26 mouse cellular contexts compared by ENCODE assay signal in genomic region chr13:55840223-55840622, GRCm38 (mm10). TPM values are rescaled to one million over a fixed set of nuclear protein-coding genes. Genes with fewer than 3 reads are reported as not detected.
DNase-seq lines count a peak whose midpoint lies in the region; ATAC-seq lines count a peak whose summit lies in the region.
"Had no signal": no experiment of that assay in that cellular context is flagged by ENCODE, and none has a peak within 500 bp of the region (broad histone marks: within the 10 kb centered on the region; RNA-seq: fewer than 3 reads in every experiment).

No protein-coding gene starts in this region.

- no peak overlapping the region for H3K4me2 ChIP-seq in midbrain, embryonic 11.5 days
- H3K4me2 ChIP-seq in embryonic facial prominence, embryonic 13.5 days, result no peak overlapping the region
- no peak overlapping the region for H3K4me2 ChIP-seq in stomach, embryonic 14.5 days (replicated peaks; ENCODE audit: low read depth, low read length)
- H3K4me2 ChIP-seq: heart, embryonic 12.5 days; limb, embryonic 13.5 days; liver, embryonic 13.5 days; lung, embryonic 14.5 days had no signal

- no peak overlapping the region for H3K9ac ChIP-seq in midbrain, embryonic 11.5 days (ENCODE audit: low read length)
- H3K9ac ChIP-seq in embryonic facial prominence, embryonic 13.5 days, result peak overlapping the region; percentile 4; the same call in 1 of the 2 replicates
- no peak overlapping the region for H3K9ac ChIP-seq in stomach, embryonic 14.5 days (replicated peaks; ENCODE audit: low read depth, low read length)
- H3K9ac ChIP-seq: heart, embryonic 12.5 days; limb, embryonic 13.5 days; liver, embryonic 13.5 days; lung, embryonic 14.5 days had no signal

- DNase-seq in embryo, embryonic 10.5 days (ENCODE audit: low spot score), result peak; percentile 42
- no peak for DNase-seq in embryo, embryonic 9.5 days (ENCODE audit: extremely low spot score)
- DNase-seq in midbrain, embryonic 11.5 days (ENCODE audit: low spot score, missing footprints), result peak; percentile 88
- DNase-seq in midbrain, embryonic 10.5 days (ENCODE audit: low spot score), result no peak
- DNase-seq in layer of hippocampus, postnatal 14 days (ENCODE audit: low spot score in 2 of 2), result no peak
- no peak for DNase-seq in layer of hippocampus, postnatal 25 days (ENCODE audit: extremely low spot score in 1 of 2, low spot score in 1 of 2)
- DNase-seq: adrenal gland, postnatal 10 days; cerebellum, adult 9-11 months; heart, postnatal 14 days; kidney, adult 2 months; kidney, postnatal 14 days; liver, embryonic 13.5 days; lung, embryonic 14.5 days; lung, postnatal 4 days; thymus, adult 18-20 months; thymus, postnatal 4 days had no signal

- no peak overlapping the region for H3K27ac ChIP-seq in midbrain, embryonic 11.5 days (ENCODE audit: low read depth, low read length)
- no peak overlapping the region for H3K27ac ChIP-seq in midbrain, embryonic 10.5 days (replicated peaks)
- no peak overlapping the region for H3K27ac ChIP-seq in embryonic facial prominence, embryonic 13.5 days
- peak overlapping the region; percentile 48; the same call in 1 of the 2 replicates for H3K27ac ChIP-seq in stomach, embryonic 14.5 days (ENCODE audit: low read length)
- H3K27ac ChIP-seq: limb, embryonic 13.5 days; liver, embryonic 13.5 days had no signal

- ATAC-seq in midbrain, embryonic 11.5 days (ENCODE audit: low FRiP score), result no peak
- ATAC-seq in embryonic facial prominence, embryonic 13.5 days (ENCODE audit: insufficient number of reproducible peaks, insufficient read depth, low FRiP score, low TSS enrichment, low read depth), result no peak
- no peak for ATAC-seq in stomach, embryonic 14.5 days (ENCODE audit: insufficient number of reproducible peaks, insufficient read depth, low FRiP score, low read depth)
- ATAC-seq: activated CD4-positive, CD25-positive, alpha-beta regulatory T cell, adult 4 months had no signal

- H3K4me3 ChIP-seq in midbrain, embryonic 11.5 days (ENCODE audit: low read depth, low read length), result no peak overlapping the region
- no peak overlapping the region for H3K4me3 ChIP-seq in midbrain, embryonic 10.5 days
- H3K4me3 ChIP-seq in embryonic facial prominence, embryonic 13.5 days, result no peak overlapping the region
- no peak overlapping the region for H3K4me3 ChIP-seq in stomach, embryonic 14.5 days (ENCODE audit: low read depth, low read length)
- H3K4me3 ChIP-seq: heart, embryonic 12.5 days; limb, embryonic 13.5 days; liver, embryonic 13.5 days had no signal

- H3K36me3 ChIP-seq in midbrain, embryonic 11.5 days (ENCODE audit: control insufficient read depth, insufficient read depth, low read length), result no peaks in the 10 kb centered on the region
- H3K36me3 ChIP-seq in midbrain, embryonic 10.5 days, result no peaks in the 10 kb centered on the region
- no peaks in the 10 kb centered on the region for H3K36me3 ChIP-seq in embryonic facial prominence, embryonic 13.5 days
- H3K36me3 ChIP-seq in stomach, embryonic 14.5 days (ENCODE audit: control insufficient read depth, insufficient read depth, low read length), result no peaks in the 10 kb centered on the region
- H3K36me3 ChIP-seq: heart, embryonic 12.5 days; limb, embryonic 13.5 days; liver, embryonic 13.5 days had no signal

- H3K9me3 ChIP-seq in midbrain, embryonic 11.5 days (ENCODE audit: control insufficient read depth, low read length), result peaks cover 5% of the 10 kb centered on the region; the same call in 1 of the 2 replicates
- no peaks in the 10 kb centered on the region; the same call in 1 of the 2 replicates for H3K9me3 ChIP-seq in midbrain, embryonic 10.5 days (replicated peaks)
- H3K9me3 ChIP-seq in embryonic facial prominence, embryonic 13.5 days, result peaks cover 4% of the 10 kb centered on the region; the same call in 1 of the 2 replicates
- H3K9me3 ChIP-seq in stomach, embryonic 14.5 days (ENCODE audit: control insufficient read depth, low read depth, low read length), result no peaks in the 10 kb centered on the region; the same call in 1 of the 2 replicates

- peaks cover 61% of the 10 kb centered on the region for H3K27me3 ChIP-seq in midbrain, embryonic 11.5 days (ENCODE audit: control insufficient read depth, insufficient read depth, low read length)
- peaks cover 89% of the 10 kb centered on the region for H3K27me3 ChIP-seq in midbrain, embryonic 10.5 days (ENCODE audit: low read depth, poor library complexity, severe bottlenecking)
- H3K27me3 ChIP-seq in embryonic facial prominence, embryonic 13.5 days, result peaks cover 78% of the 10 kb centered on the region
- 0 out of 2 replicates have a peak, but pooled peaks cover 8% of the 10 kb centered on the region for H3K27me3 ChIP-seq in stomach, embryonic 14.5 days (ENCODE audit: control insufficient read depth, insufficient read depth, low read length)

- peaks cover 19% of the 10 kb centered on the region for H3K4me1 ChIP-seq in midbrain, embryonic 11.5 days (ENCODE audit: control insufficient read depth, insufficient read depth, low read length)
- peaks cover 35% of the 10 kb centered on the region for H3K4me1 ChIP-seq in midbrain, embryonic 10.5 days
- peaks cover 36% of the 10 kb centered on the region for H3K4me1 ChIP-seq in embryonic facial prominence, embryonic 13.5 days
- peaks cover 9% of the 10 kb centered on the region; the same call in 1 of the 2 replicates for H3K4me1 ChIP-seq in stomach, embryonic 14.5 days (ENCODE audit: control insufficient read depth, insufficient read depth, low read length)
- H3K4me1 ChIP-seq: liver, embryonic 13.5 days had no signal

- WGBS in midbrain, embryonic 11.5 days, result 31% methylated on average over 14 of the region's 14 CpGs
- 35% methylated on average over 14 of the region's 14 CpGs for WGBS in midbrain, embryonic 10.5 days
- WGBS in embryonic facial prominence, embryonic 13.5 days, result 26% methylated on average over 14 of the region's 14 CpGs
- WGBS in stomach, embryonic 14.5 days, result 49% methylated on average over 14 of the region's 14 CpGs

RNA-seq across cellular contexts. Expression of gene Pitx1, which starts 4.2 kb away (rescaled TPM):
- polyA plus RNA-seq in midbrain, embryonic 11.5 days (2014; fragmentation: Nextera tagmentation; extraction: Ambion mirVana), result 0.25 and 0.88 TPM in 2 replicates
- polyA plus RNA-seq in midbrain, embryonic 10.5 days (2016; fragmentation: Nextera tagmentation; extraction: Ambion mirVana), result 0.42 TPM in 1 of 2 replicates, not detected in the other
- polyA plus RNA-seq in embryonic facial prominence, embryonic 13.5 days (2015; fragmentation: Nextera tagmentation; extraction: Ambion mirVana), result 27.7 and 62.7 TPM in 2 replicates
- 262 and 263 TPM in 2 replicates for polyA plus RNA-seq in stomach, embryonic 14.5 days (2014; fragmentation: Nextera tagmentation; extraction: Ambion mirVana)
- total RNA-seq in layer of hippocampus, postnatal 14 days (2021), result not detected
- not detected for total RNA-seq in layer of hippocampus, postnatal 25 days (2021)
- total RNA-seq: adrenal gland, postnatal 10 days; heart, postnatal 14 days; layer of hippocampus, adult 8-10 months; left cerebral cortex, adult 8-10 months had no signal
- polyA plus RNA-seq: activated CD4-positive, CD25-positive, alpha-beta regulatory T cell, adult 4 months; gonadal fat pad, adult 2 months had no signal

RNA-seq across cellular contexts. Expression of gene Catsper3, which starts 55.9 kb away (rescaled TPM):
- not detected in 2 replicates for polyA plus RNA-seq in midbrain, embryonic 11.5 days (2014; fragmentation: Nextera tagmentation; extraction: Ambion mirVana)
- polyA plus RNA-seq in midbrain, embryonic 10.5 days (2016; fragmentation: Nextera tagmentation; extraction: Ambion mirVana), result not detected in 2 replicates
- not detected in 2 replicates for polyA plus RNA-seq in embryonic facial prominence, embryonic 13.5 days (2015; fragmentation: Nextera tagmentation; extraction: Ambion mirVana)
- 0.43 TPM in 1 of 2 replicates, not detected in the other for polyA plus RNA-seq in stomach, embryonic 14.5 days (2014; fragmentation: Nextera tagmentation; extraction: Ambion mirVana)
- under 1 TPM; 0.25 to 0.29 TPM for total RNA-seq in layer of hippocampus, postnatal 14 days (2021)
- total RNA-seq in layer of hippocampus, postnatal 25 days (2021), result under 1 TPM in 1 of 2 experiments, not detected in 1; 0.34 TPM
- total RNA-seq: ES-E14 had no signal
- polyA plus RNA-seq: heart, embryonic 12.5 days; limb, embryonic 13.5 days; liver, embryonic 13.5 days; small intestine, adult 2 months had no signal

Comparison
In these comparisons a context has a peak if more than half of its experiments do, and no peak if none do; other contexts are left out.
1. DNase-seq: peak in embryo, embryonic 10.5 days (single experiment) and midbrain, embryonic 11.5 days (single experiment); none in embryo, embryonic 9.5 days (single experiment), midbrain, embryonic 10.5 days (single experiment), layer of hippocampus, postnatal 14 days (0 of 2) and layer of hippocampus, postnatal 25 days (0 of 2).
2. RNA of gene Pitx1, which starts 4.2 kb away (polyA plus RNA-seq): 262 to 263 TPM in stomach, embryonic 14.5 days and 27.7 to 62.7 TPM in embryonic facial prominence, embryonic 13.5 days; 0.42 TPM in midbrain, embryonic 10.5 days and 0.25 to 0.88 TPM in midbrain, embryonic 11.5 days; every median in the first group is over 10 times any median in the second.